Mouse (Mus musculus) heart, postnatal 0 days (tissue): ENCODE measurements at regions not wholly inside any gene's neighbourhood (a gene's known extent, or its start where the extent isn't known, plus 50 kb on each side); places are given as distances from the start of the nearest gene placed in this dataset.

Source experiments
- CTCF ChIP-seq: IDR thresholded peaks from 2 replicates; pipeline ENCODE4 v1.5.1; 2016; ENCODE audit warnings: antibody characterized with exemption, control low read depth, low read depth
- EP300 ChIP-seq: IDR thresholded peaks from 2 replicates; pipeline ENCODE4 v1.6.1; 2016; ENCODE audit warnings: antibody characterized with exemption, low read depth

DNA sequence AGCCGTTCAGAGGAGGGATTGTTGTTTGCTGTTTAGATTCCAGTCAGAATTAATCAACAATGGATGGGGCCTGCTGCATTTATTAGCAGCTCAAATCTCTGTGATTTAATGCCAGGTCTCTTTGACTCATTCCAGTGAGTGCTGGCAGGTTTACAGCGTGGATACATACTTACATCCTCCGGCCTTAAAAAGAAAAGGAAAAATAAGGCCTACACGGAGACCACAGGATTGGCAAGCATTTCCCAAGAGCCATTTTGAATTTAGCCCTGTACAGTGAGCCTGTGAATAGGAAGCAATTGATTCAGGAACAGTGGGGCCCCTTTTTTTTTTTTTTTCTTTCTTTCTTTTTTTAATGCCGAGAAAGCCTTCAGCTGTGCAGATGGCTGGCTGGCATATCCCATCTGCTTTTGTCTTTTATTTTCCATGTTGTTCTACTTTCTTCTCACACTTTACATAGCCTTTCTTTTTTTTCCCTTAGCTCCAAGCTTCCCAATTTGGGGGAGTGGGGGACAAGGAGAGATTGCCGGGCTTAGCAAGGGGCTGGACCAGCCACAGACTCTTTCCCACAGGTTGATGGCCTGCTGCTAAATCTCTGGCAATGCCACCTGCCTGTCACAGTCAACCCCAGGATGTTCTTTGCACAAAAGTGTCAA, 92.6 kb upstream of the Gm5148 start:
- TF ChIP-seq EP300 (no peak), CTCF (no peak)
